8 mouse cellular contexts compared by ENCODE assay signal in the genomic region with DNA sequence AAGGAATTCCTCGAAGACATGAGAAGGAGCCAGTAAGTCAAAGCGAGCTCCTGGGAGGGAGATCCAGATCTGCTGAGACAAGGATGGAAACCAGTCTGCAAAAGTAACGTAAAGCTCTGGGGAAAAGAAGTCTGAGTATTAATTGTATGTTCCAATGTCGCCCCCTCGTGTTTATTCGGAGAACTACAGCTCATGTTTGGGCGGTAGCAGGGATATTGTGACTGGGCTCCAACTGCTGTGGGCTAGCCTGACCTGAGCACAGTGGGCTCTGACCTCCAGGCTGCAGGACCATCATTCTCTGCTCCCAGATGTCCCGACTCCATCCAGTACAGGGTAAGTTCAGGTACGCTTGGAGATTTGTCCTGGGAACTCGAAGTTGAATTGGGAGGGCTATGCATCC. TPM values are rescaled to one million over a fixed set of nuclear protein-coding genes. Genes with fewer than 3 reads are reported as not detected.
A peak's percentile ranks its signal among the peaks of the same experiment; 100 is the strongest.
DNase-seq lines count a peak whose midpoint lies in the region; TF ChIP-seq lines count a peak whose summit lies in the region.

No protein-coding gene starts in this region.

- peak; percentile 70 for TF ChIP-seq CTCF in cortical plate, adult 2 months (IDR thresholded peaks at IDR 0.05; ENCODE audit: extremely low read depth, insufficient read depth, low read length)
- TF ChIP-seq CTCF in lung, adult 2 months (IDR thresholded peaks at IDR 0.05; ENCODE audit: insufficient read depth, low read length), result peak; percentile 60

- no peak overlapping the region for H3K27ac ChIP-seq in cortical plate, adult 2 months (ENCODE audit: insufficient read depth, low read length)
- H3K27ac ChIP-seq in heart, embryonic 10.5 days, result no peak overlapping the region

- no peaks in the 10 kb centered on the region for H3K27me3 ChIP-seq in heart, embryonic 10.5 days (ENCODE audit: insufficient read depth, poor library complexity, severe bottlenecking)

- H3K4me3 ChIP-seq in cortical plate, adult 2 months (ENCODE audit: insufficient read depth, low read length), result no peak overlapping the region
- H3K4me3 ChIP-seq in heart, embryonic 10.5 days, result no peak overlapping the region
- no peak overlapping the region for H3K4me3 ChIP-seq in lung, adult 2 months (replicated peaks; ENCODE audit: extremely low read depth, low read depth, low read length)

- H3K36me3 ChIP-seq in heart, embryonic 10.5 days, result no peaks in the 10 kb centered on the region

- WGBS in heart, embryonic 10.5 days, result 11% methylated on average over 10 of the region's 10 CpGs
- WGBS in lung, adult 2 months, result 10% methylated on average over 10 of the region's 10 CpGs

- TF ChIP-seq POLR2A in cortical plate, adult 2 months (IDR thresholded peaks at IDR 0.05; ENCODE audit: extremely low read depth, insufficient read depth, low read length), result no peak
- TF ChIP-seq POLR2A in lung, adult 2 months (IDR thresholded peaks at IDR 0.05; ENCODE audit: borderline replicate concordance, extremely low read depth, low read depth, low read length), result no peak

- peak; percentile 83 for DNase-seq in CD4-positive, CD25-positive, alpha-beta regulatory T cell, adult 2 months (ENCODE audit: low read depth, low spot score)
- peak; percentile 66 for DNase-seq in T-cell, adult 2 months (ENCODE audit: low spot score)
- peak; percentile 78 for DNase-seq in heart, embryonic 10.5 days (ENCODE audit: low spot score)
- peak; percentile 76 to 87 for DNase-seq in kidney, postnatal 36 days
- peak; percentile 65 for DNase-seq in lung, adult 2 months
- peak; percentile 45 for DNase-seq in ovary, postnatal 36 days (ENCODE audit: low spot score)
- peak; percentile 76 for DNase-seq in thymus, postnatal 14 days

- H3K9me3 ChIP-seq in heart, embryonic 10.5 days, result no peaks in the 10 kb centered on the region

- H3K4me1 ChIP-seq in cortical plate, adult 2 months (ENCODE audit: control insufficient read depth, insufficient read depth, low read length), result 0 out of 2 replicates have a peak, but pooled peaks cover 2% of the 10 kb centered on the region
- no peaks in the 10 kb centered on the region for H3K4me1 ChIP-seq in heart, embryonic 10.5 days
- H3K4me1 ChIP-seq in lung, adult 2 months (ENCODE audit: control insufficient read depth, insufficient read depth, low read length), result no peaks in the 10 kb centered on the region

RNA-seq across cellular contexts. Expression of a gene that starts 16.0 kb away (rescaled TPM):
- not detected in 2 replicates for polyA plus RNA-seq in cortical plate, adult 2 months (2012; rRNA removed)
- not detected in 2 replicates for polyA plus RNA-seq in heart, embryonic 10.5 days (2016; fragmentation: Nextera tagmentation; extraction: Ambion mirVana)
- not detected in 2 replicates for polyA plus RNA-seq in lung, adult 2 months (2012; rRNA removed)

RNA-seq across cellular contexts. Expression of a gene that starts 19.6 kb away (rescaled TPM):
- polyA plus RNA-seq in cortical plate, adult 2 months (2012; rRNA removed), result 76.8 and 79.1 TPM in 2 replicates
- polyA plus RNA-seq in heart, embryonic 10.5 days (2016; fragmentation: Nextera tagmentation; extraction: Ambion mirVana), result 48.9 and 54.6 TPM in 2 replicates
- polyA plus RNA-seq in lung, adult 2 months (2012; rRNA removed), result 36.3 and 40.9 TPM in 2 replicates

RNA-seq across cellular contexts. Expression of a gene that starts 26.8 kb away (rescaled TPM):
- polyA plus RNA-seq in cortical plate, adult 2 months (2012; rRNA removed), result 0.42 and 0.73 TPM in 2 replicates
- 5.2 and 5.4 TPM in 2 replicates for polyA plus RNA-seq in heart, embryonic 10.5 days (2016; fragmentation: Nextera tagmentation; extraction: Ambion mirVana)
- 15.5 and 15.8 TPM in 2 replicates for polyA plus RNA-seq in lung, adult 2 months (2012; rRNA removed)

RNA-seq across cellular contexts. Expression of a gene that starts 59.1 kb away (rescaled TPM):
- polyA plus RNA-seq in cortical plate, adult 2 months (2012; rRNA removed), result 63.7 and 66.1 TPM in 2 replicates
- polyA plus RNA-seq in heart, embryonic 10.5 days (2016; fragmentation: Nextera tagmentation; extraction: Ambion mirVana), result 51.7 and 51.8 TPM in 2 replicates
- 140 and 143 TPM in 2 replicates for polyA plus RNA-seq in lung, adult 2 months (2012; rRNA removed)

RNA-seq across cellular contexts. Expression of a gene that starts 59.3 kb away (rescaled TPM):
- 31.3 and 31.5 TPM in 2 replicates for polyA plus RNA-seq in cortical plate, adult 2 months (2012; rRNA removed)
- polyA plus RNA-seq in heart, embryonic 10.5 days (2016; fragmentation: Nextera tagmentation; extraction: Ambion mirVana), result 50.6 and 74.8 TPM in 2 replicates
- 53.1 and 60.8 TPM in 2 replicates for polyA plus RNA-seq in lung, adult 2 months (2012; rRNA removed)
